Mouse (Mus musculus) lung, postnatal 36 days (tissue): ENCODE data around the gene Kcnk10.

ENCODE experiments used
- DNase-seq: peaks from one replicate; pipeline ENCODE4 v3.0.0; 2022; ENCODE audit warnings: mixed read lengths

Gene Kcnk10

GRCm38 (mm10) chr12:98571896-98572680 lies 6.0 kb downstream of the Kcnk10 start:
- no peak for DNase-seq

GRCm38 (mm10) chr12:98569380-98569779 lies 8.7 kb downstream of the Kcnk10 start:
- no peak for DNase-seq

GRCm38 (mm10) chr12:98567877-98568276 lies 10.2 kb downstream of the Kcnk10 start:
- no peak for DNase-seq

DNA sequence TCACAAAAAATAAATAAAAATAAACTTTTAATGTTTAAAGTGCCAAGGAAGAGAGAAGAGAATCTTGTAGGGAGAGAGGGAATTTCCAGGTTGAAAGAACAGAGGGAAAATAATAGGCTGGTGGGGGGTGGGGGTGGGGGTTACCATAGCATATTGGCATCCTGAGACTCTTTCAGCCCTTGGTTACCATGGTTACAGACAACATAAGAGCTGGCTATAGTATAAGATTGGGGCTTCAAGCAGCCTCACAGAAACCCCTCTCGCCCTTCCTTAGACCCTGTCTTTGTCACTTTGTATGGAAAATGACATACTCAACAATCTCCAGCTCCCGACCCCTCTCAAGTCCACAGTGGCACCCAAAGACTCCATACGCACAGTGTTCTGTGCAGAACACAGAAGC lies 13.7 kb downstream of the Kcnk10 start:
- no peak for DNase-seq

DNA sequence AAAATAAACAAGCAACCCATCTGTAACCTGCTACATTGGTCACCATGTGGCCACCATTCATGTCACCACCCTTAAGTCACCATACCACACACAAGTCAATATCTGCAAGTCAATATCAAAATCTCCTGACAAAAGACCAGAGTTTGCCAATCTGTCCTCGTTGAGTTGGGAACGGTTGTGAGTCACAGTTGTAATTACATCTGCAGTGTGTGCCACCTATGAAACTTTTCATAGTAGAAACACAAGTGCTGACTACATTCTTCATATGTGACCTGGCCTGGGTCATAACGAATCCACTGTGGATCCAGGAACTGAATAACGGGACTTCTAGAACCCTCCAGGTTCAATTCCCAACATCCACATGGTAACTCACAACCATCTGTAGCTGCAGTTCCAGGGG lies 14.8 kb downstream of the Kcnk10 start:
- no peak for DNase-seq

DNA sequence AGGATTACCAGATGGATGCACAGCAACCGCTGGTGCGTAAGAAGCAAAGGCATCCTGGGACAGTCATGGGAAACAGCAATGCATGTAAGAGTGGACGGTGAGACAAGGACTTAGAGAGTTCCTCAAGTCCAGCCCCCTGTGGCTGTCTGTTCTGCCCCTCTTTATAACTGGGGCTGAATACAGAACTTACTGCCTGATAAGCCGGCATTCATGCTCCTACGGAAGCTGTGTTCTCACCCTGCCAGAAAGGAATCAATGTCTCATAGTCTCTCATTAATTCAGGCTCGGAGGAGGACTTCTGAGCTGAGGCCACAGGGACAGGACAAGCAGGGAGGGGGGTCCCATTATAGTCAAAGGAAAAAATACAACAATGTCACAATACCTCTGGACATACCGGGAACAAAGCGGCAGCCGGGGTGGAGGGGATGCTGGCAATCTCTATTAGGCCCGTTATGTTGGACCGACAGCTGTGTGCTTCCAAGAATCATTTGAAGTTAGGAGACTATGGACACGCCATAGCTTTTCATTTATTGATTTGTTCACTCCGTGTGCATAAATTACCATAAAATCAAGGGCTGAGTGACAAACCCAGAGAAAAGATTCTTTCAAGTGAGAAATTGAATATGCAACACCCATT lies 15.7 kb downstream of the Kcnk10 start:
- no peak for DNase-seq

DNA sequence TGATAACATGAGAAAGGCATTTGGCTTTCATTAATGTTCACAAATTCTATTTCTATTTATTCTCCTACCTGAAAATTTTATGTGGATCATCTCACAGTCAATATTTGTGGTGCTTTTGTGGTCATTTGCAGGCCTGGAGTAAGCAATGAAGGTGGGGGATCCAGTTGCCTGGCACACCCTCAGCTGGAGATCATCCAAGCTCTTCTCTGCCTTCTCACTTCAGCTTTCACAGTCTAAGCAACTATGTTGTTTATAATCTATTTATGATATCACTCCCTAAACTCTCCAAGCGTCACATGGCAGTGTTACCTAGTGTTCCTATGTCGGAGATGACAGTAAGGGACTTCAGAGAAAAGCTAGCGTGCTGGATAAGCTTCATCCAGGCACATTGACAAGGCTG lies 18.1 kb downstream of the Kcnk10 start:
- DNase-seq: no peak

GRCm38 (mm10) chr12:98557013-98557677 lies 21.0 kb downstream of the Kcnk10 start:
- no peak for DNase-seq

GRCm38 (mm10) chr12:98549981-98550380 lies 28.1 kb downstream of the Kcnk10 start:
- no peak for DNase-seq

- DNase-seq: no peak
Measured at GRCm38 (mm10) chr12:98548141-98548540, 30.0 kb downstream of the Kcnk10 start.

- no peak for DNase-seq
Measured at GRCm38 (mm10) chr12:98545875-98546274, 32.2 kb downstream of the Kcnk10 start.

DNA sequence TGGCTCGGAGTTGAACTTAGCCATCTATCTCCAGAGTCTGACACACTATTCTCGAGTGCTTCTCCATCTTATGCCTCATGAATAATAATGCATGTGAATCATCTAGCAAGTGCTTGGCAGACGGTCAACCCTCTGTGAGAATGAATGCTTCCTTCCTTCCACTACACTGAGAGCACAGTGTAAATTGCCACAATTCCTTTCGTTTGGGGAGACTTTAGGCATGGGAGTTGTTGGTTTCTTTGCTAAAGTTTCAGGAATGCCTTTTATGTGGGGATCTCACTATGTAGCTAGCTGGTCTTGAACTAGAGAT lies 32.9 kb downstream of the Kcnk10 start:
- no peak for DNase-seq

DNA sequence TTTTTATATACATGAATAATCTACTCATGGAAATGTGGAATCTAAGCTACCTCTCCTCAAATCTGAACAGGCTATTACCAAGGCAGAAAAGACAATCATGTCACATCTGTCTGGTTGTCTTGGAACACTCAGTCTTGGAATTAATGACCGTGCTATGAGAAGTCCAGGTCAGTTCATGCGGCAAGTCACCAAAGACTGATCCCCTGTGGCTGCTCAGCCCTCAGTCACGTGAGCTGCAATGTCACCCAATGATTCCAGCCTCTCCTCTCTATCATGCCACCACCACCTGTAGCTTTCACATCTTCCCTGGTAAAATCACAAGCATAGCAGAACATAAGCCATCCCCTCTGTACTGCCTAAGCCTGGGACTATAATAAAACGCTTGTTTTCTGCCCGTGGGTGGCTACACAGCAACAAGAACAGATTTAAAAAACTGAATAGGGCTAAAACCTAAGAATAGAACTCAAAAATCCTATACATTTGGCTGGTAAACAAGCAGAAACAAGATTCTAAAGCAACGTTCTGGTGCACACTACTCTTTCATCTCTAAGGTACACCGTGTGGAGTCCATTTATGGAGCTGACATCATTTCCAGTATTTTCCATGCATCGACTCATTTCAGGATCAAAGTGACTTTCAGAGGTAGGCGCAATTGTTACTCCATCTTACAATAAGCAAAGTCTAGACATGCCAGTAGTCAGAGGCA lies 33.4 kb downstream of the Kcnk10 start:
- no peak for DNase-seq

GRCm38 (mm10) chr12:98536760-98537159 lies 41.4 kb downstream of the Kcnk10 start:
- DNase-seq: peak; percentile 32

DNA sequence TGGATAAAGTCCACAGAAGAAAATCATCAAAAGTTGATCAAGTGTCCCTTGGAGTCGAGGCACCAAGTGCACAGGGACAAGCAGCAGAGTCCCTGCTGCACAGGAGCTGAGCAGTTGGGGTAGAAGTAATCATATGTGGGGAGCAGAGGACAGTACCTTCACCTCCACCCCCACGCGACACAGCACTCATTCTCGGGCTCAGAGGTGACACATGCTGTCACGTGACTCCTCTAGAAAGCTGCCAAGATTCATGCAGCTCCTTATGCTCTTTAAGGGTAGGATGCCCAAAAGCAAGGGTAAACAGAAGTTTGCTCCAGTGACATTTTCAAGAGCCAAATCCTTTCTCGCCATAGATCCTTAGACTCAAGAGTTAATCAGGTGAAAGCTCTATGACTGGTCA lies 42.1 kb downstream of the Kcnk10 start:
- DNase-seq: no peak

DNA sequence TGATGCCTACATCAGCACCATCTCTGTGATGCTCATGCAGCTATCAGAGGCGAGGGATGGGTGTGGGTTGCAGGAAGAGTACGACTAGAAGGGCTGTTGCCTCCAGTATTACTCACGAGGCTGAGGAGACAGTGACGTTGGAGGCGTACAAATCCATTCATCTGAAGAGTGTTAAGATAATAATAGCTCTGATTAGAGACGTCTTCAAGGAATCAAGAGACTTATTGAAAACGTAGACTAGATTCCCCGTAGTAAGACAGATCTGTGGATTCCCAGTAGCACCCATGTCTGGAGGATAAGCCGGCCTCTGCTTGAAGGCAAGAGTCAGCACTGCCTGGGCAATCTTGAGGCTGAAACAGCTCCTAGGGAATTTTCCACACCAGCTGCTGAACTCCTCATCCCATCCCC lies 42.6 kb downstream of the Kcnk10 start:
- DNase-seq: no peak

DNA sequence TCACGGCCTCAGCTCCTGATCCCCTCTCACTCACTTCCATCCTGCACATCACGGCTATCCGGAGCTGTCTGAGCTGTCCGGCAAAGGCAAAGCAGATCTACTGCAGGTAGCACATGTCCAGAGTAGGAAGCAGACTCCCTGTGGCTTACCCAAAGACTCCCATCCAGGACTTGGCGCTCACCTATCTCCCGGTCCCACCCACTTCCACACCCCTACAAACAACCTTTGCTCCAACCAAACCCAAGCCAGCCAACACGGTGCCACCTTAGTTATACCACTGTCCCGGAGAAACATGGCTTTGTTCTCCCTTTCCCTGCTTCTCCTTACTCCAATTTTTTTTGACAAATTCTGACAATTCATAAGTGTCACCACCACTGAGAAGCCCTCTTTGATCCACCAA lies 49.5 kb downstream of the Kcnk10 start:
- no peak for DNase-seq

DNA sequence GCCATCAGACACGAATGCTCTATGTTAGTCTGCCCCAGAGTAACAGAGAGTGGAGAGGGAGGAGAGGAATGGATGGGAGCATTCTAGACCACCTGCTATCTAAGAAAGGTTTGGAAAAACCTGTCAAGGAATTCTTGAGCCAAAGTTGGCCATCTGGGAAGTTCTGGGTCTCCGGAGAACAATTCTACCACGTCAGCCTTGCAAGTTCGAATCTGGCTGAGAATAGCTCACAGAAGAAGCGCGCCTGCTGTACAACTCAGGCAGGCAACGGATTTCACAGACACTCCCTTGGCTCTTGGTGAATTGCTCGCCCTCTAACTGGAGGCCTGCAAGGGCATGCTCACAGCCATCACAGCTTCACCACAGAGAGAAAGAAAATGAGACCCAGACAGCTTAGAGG lies 52.7 kb downstream of the Kcnk10 start:
- DNase-seq: no peak

GRCm38 (mm10) chr12:98524331-98525311 lies 53.5 kb downstream of the Kcnk10 start:
- no peak for DNase-seq

DNA sequence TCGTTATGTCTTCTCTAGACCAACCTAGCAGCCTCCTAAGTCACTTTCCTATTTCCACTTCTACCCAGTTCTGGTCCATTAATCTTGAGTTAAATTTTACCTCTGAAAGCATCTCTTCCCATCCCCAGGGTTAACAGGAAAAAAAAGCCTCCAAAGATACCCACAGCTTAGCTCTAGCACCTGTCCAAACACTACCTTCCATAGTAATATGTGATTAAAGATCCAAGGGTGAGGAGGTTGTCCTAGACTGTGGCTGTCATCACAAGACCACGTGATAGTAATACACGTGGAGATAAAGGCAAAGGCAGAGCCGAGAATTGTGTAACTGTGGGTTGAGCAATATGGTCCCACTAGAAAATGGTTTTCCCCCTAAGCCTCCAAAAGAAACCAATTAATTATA lies 56.8 kb downstream of the Kcnk10 start:
- no peak for DNase-seq

DNA sequence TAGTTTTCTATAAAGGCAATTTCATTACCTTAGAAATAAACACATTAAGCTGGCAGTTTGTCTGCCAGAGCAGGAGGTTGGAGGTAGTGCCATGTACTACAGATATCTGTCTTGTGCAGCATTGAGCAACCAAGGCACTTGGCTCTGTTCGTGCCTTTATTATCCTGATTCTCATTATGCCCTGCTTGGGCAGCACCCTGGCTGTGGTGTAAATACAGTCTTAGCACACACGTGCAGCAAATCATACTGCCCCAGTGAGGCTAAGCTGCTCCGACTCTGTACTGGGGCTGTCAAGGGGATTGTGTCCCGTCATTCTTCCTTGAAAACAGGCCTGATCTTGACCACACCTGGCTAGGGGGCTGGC lies 57.6 kb downstream of the Kcnk10 start:
- DNase-seq: no peak

DNA sequence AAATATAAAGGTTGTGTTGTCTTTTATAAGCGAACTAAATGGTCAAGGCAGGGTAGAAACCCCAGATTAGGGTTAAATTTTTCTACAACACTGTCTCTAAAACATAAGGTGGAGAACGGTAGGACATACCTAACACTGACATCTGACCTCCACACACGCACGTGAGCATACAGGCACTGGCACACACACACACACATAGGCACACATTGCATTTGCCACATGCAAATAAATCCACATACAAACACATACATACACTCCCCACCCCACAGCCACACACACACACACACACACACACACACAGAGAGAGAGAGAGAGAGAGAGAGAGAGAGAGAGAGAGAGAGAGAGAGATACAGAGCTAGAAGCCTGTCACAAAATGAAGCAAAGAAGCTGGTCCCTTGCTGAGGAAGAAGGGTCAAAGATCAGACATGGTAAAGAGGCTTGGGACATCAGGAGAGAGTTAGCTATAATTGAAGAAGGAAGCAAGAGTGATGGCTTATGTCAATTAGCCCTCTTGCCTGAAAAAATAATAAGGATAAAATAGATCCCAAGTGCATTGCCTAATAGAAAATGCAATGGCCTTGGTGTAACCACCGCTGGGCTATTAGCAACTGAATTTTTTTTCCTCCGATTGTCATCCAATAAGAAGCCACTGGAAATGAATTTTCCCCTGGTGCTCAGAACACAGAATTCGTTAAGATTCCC lies 58.1 kb downstream of the Kcnk10 start:
- no peak for DNase-seq
